Mouse (Mus musculus): ENCODE measurements at regions not wholly inside any gene's neighbourhood (a gene's known extent, or its start where the extent isn't known, plus 50 kb on each side); places are given as distances from the start of the nearest gene placed in this dataset.

DNA sequence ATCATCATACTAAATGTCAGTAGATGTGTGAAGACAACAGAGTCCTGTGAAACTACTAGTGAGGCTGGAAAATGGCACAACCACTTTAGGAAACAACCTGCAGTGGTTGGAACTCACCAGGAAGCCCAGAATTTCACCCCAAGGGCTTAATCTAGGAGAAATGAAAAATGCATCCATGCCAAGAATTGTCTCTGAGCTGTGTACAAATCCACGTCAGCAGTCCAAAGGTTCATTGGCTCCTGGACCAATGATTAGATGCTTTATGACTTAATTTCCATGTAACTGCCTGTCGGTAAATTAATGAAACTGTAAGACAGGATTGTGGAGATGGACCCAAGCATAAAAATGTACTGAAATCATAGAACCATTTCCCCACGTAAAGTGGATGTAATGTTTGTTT, 82.7 kb downstream of the Enkur start:
- no peak for TF ChIP-seq POLR2A (IDR thresholded peaks at IDR 0.05; ENCODE audit: borderline replicate concordance, extremely low read depth, insufficient read depth, insufficient read length, poor library complexity, severe bottlenecking)
- no peak for TF ChIP-seq CTCF (IDR thresholded peaks at IDR 0.05; ENCODE audit: borderline replicate concordance, extremely low read depth, insufficient read depth, insufficient read length)

Data from brain, embryonic 14.5 days (tissue).